Mouse (Mus musculus) heart, adult 8-10 months (tissue): Measurements from ENCODE around the gene Sun1. TPM values are rescaled to one million over a fixed set of nuclear protein-coding genes. Genes with fewer than 3 reads are reported as not detected.

Experiments
- DNase-seq: peaks from one replicate; pipeline ENCODE4 v3.0.0; 2022; ENCODE audit warnings: low spot score
- total RNA-seq, 4 experiments: library from RNA; stranded (reverse); gene quantifications; 2 replicates each; pipeline ENCODE4 v1.2.4; 2022

Sun1 gene
- 10 to 100 TPM; 48.0 to 58.0 (median 50.7) TPM for total RNA-seq

GRCm38 (mm10) chr5:139199995-139200769 lies at the start of gene Sun1:
Gene Sun1, plus strand, starts transcription at chr5:139200637.
- peak; percentile 98 for DNase-seq

- DNase-seq = no peak
Measured at GRCm38 (mm10) chr5:139160899-139161298, 39.5 kb upstream of the Sun1 start.

GRCm38 (mm10) chr5:139161632-139162031 lies 38.8 kb upstream of the Sun1 start:
- DNase-seq = no peak

GRCm38 (mm10) chr5:139166781-139167361 lies 33.6 kb upstream of the Sun1 start:
- no peak for DNase-seq

GRCm38 (mm10) chr5:139167548-139167947 lies 32.9 kb upstream of the Sun1 start:
- no peak for DNase-seq

GRCm38 (mm10) chr5:139171929-139172328 lies 28.5 kb upstream of the Sun1 start:
- no peak for DNase-seq

- DNase-seq = no peak
Measured at GRCm38 (mm10) chr5:139174141-139174540, 26.3 kb upstream of the Sun1 start.

- DNase-seq = peak; percentile 56
Measured at GRCm38 (mm10) chr5:139174556-139175547, 25.6 kb upstream of the Sun1 start.

- peak; percentile 64 for DNase-seq
Measured at GRCm38 (mm10) chr5:139178895-139179631, 21.4 kb upstream of the Sun1 start.

- no peak for DNase-seq
Measured at GRCm38 (mm10) chr5:139183131-139183530, 17.3 kb upstream of the Sun1 start.

- no peak for DNase-seq
Measured at GRCm38 (mm10) chr5:139183601-139184000, 16.8 kb upstream of the Sun1 start.

- no peak for DNase-seq
Measured at GRCm38 (mm10) chr5:139184897-139185296, 15.5 kb upstream of the Sun1 start.

- DNase-seq = no peak
Measured at GRCm38 (mm10) chr5:139189726-139190125, 10.7 kb upstream of the Sun1 start.

GRCm38 (mm10) chr5:139190958-139191357 lies 9.5 kb upstream of the Sun1 start:
- no peak for DNase-seq

GRCm38 (mm10) chr5:139198779-139199178 lies 1.7 kb upstream of the Sun1 start:
- DNase-seq = no peak

GRCm38 (mm10) chr5:139199636-139199994 lies 822 bp upstream of the Sun1 start:
- DNase-seq = no peak

- DNase-seq = no peak
Measured at GRCm38 (mm10) chr5:139200770-139201569, 533 bp downstream of the Sun1 start.

GRCm38 (mm10) chr5:139202127-139202526 lies 1.7 kb downstream of the Sun1 start:
- DNase-seq = no peak

- DNase-seq = no peak
Measured at GRCm38 (mm10) chr5:139203312-139203711, 2.9 kb downstream of the Sun1 start.

GRCm38 (mm10) chr5:139206081-139206480 lies 5.6 kb downstream of the Sun1 start:
- DNase-seq = no peak

GRCm38 (mm10) chr5:139206525-139206924 lies 6.1 kb downstream of the Sun1 start:
- DNase-seq = no peak
